Mouse (Mus musculus) adrenal gland (tissue): ENCODE measurements around the gene Kir3dl2.
"Not testable (repeated sequence)": the region's sequence is repeated elsewhere in the genome, so short reads cannot be mapped to it uniquely, and the experiment has no call there.

Experiments used
- intact Hi-C: fragments of 180-260 bp; cut with DNase I; formaldehyde crosslinking; loops from one replicate; pipeline ENCODE4 v1.15.1; 2025
- long read RNA-seq, 2 experiments: library from polyadenylated mRNA; unstranded; transcript quantifications; one replicate each; pipeline ENCODE4 v2.0.0; 2020; ENCODE audit warnings: borderline replicate concordance in 1 of 2; ENCODE audit not compliant: insufficient replicate concordance in 1 of 2

Kir3dl2 gene
- long read RNA-seq, experiment 1: 0 reads
- long read RNA-seq, experiment 2: 0 reads

DNA sequence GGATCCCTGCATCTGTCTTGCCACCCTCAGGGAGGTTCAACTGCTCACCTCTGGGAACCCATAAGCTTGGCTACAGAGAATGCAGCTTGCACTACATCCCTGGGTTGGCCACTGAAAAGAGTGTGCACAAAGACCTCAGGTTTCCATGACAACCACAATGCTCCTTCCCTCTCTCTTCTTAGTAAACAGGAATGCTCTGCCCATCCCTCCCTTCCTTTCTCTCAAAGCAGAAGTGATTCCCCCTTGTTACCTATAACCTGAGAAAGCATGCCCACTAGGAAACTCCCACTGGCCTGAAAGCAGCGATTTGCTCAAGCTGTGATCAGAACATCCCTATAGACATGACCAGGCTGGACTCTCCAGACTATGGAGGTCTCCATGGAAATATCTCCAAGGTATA lies at the start of gene Kir3dl2:
Kir3dl2 (minus strand) TSS at position 101 of the 400 bp plus-strand sequence.
- intact Hi-C loops: not testable (repeated sequence)

DNA sequence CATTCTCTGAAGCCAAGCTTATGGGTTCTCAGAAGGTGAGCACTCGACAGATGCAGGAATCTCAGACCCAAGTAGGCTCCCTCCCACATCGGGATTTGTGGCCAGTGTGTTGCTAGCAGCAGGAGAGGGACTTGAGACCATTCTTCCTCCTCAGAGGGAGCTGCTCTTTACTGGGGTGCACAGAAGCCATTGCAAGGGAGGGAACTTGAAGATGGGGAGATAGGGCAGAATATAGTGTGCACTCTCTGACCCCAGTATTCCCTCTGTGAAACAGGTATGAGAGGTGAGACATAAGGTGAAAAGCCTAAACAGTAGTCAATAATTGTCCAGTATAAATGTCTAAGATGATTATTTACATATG lies 47.0 kb upstream of the Kir3dl2 start:
- intact Hi-C loops: no loop called here

DNA sequence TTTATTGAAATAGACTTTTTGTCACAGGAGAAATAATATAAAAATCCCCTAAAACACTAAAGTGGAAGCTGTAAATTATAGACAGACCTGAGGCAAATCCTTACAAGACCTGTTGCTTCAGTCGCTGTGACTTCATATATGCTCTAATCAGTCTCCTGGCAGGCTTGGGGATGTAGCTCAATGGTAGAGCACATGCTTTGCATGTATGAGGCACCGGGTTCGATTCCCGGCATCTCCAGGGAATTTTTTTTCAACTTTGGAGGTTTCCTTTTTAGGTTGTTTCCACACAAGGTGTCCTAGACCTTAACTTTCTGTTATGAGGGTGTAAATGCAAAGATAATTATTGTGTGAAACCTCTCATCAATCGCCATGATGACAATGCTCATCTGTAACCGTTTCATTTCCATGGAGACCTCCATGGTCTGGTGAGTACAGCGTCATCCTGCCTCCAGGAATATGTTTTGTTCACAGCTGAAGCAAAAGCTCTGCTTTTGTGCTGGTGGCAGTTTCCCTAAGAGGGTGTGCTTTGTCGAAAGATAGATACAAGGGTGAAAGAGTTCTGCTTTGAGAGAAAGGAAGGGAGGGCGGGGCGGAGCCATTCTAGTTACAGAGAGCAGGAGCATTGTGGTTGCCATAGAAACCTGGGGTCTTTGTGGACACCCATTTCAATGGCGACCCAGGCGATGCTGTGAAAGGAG lies 46.5 kb upstream of the Kir3dl2 start, which contains the start of gene Tceal3:
Tceal3 (plus strand) TSS at position 644 of the 698 bp plus-strand sequence.
- intact Hi-C loops: no loop called here

DNA sequence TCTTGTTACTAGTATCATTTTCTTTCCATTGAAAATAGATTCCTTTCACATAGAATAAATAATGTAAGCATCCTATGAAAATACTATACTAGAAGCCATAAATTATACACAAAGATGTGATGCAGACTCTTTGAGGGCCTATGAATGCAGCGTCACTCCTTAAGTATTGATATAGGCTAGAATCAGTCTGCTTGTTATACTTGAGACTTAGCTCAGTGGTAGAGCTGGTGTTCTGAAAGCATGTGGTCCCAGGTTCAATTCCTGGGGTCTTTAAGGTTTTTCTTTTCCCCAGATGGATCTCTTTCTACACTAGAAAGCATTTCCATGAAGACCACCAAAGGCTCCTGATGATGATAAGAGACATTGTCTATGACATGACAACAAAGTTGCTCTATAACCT lies 40.8 kb upstream of the Kir3dl2 start:
- intact Hi-C loops: no loop called here

DNA sequence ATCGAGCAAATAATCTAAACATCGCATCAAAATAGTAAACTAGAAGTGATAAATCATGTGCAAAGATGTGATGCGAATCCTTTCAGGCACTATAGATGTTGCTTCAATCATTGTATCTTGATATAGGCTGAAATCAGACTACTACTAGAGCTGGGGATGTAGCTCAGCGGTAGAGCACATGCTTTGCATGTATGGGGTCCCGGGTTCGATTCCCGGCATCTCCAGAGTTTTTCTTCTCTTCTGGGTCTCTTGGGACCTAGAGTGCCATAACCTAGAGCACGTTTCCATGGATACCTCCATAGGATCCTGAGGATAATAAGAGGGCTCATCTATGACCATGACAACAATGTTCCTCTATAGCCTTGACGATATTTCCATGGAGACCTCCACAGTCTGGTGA lies 25.2 kb upstream of the Kir3dl2 start:
- intact Hi-C loops: not testable (repeated sequence)

DNA sequence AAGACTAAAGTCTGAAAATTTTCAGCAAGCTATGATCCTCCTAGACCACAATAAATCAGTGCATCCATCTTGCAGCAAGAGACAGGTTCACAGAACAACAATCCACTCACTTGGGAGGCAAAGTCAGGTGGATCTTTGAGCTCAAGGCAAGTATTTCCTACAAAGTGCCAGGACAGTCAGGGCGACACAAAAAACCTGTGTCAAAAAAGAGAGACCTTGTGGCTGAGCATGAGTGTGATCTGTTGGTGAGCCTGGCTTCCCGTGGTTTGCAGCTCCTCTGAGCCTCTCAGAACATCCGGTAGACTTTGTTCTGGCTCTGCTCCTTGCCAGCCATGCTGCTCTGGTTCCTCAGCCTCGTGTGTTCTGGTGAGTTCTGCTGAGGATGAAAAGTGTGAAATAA lies 26.2 kb downstream of the Kir3dl2 start, which contains the start of gene Kir3dl1:
Kir3dl1 (plus strand) TSS at position 301 of the 400 bp plus-strand sequence.
- intact Hi-C loops: not testable (repeated sequence)
